Mouse (Mus musculus): ENCODE data around the gene Tm9sf1.

The Tm9sf1 gene

GRCm38 (mm10) chr14:55643060-55643907 lies at the start of gene Tm9sf1:
Gene Tm9sf1, minus strand, starts transcription at chr14:55643806.
- peak; percentile 89 for DNase-seq

- no peak for DNase-seq
These were observed 45.8 kb upstream of the Tm9sf1 start for GRCm38 (mm10) chr14:55689433-55689832.

DNA sequence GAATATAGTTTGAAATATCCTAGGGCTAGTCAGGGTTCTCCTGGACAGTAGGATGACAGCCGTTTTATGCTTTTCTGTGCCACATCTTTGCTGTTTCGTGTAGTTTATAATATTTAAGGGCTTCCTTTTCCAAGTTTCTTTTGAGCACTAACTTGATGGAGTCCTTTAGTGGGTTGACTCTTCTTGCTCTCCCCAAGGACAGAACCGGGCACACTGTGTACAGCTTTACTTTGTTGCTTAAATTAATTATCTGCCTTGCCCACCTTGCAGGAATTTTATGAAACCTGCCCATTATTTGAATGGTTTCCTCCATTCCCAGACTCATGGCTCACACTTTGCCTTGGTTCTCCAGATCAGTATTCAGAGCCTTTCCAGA lies 38.5 kb upstream of the Tm9sf1 start:
- no peak for DNase-seq

DNA sequence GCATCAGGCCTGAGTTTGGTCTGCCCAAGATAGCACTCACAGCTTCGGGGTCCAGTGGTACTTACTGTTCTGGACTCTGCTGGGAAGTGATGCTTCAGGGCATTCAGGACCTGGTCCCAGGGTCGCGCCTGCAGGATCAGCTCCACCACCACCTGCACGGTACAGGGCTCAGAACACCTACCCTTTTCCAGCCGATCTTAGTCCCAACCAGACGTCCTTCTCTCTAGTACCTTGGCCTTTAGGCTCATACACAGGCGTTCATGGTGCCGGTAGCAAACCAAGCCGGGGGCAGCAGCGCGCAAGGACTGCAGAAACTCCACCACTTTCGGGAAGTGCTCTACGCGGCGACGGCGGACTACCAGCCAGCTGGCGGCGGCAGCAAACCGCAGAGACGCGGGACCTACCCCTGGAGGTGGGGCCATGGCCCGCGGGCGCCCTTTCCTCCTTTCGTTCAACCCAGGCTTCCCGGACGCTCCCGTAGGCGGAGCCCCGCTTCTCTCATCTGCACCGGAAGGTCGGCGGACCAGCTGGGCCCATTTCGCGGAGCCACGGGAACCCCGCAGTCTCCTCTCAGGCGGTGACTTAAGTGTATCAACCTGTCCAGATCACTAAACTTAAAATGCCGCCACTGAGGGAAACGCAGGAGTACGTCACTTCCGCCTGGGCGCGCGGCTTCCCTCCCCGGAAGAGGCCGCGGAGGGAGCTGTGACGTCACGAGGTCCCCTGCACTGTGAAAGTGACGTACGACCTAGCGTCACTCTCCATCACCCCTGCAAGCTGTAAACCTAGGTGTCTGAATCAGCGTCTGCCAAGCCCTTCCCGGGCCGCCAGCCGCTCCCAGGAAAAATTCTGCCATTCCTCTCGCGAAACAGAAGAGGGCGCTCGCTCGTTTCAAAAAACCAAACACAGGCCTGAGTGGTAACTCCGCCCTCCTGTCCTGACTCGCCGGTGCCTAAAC lies 37.8 kb upstream of the Tm9sf1 start, which contains the start of gene Tinf2:
Tinf2 (minus strand) TSS at position 661 of the 958 bp plus-strand sequence.
- peak; percentile 94 for DNase-seq

- no peak for DNase-seq
These were observed 34.0 kb upstream of the Tm9sf1 start for GRCm38 (mm10) chr14:55677615-55678014.

DNA sequence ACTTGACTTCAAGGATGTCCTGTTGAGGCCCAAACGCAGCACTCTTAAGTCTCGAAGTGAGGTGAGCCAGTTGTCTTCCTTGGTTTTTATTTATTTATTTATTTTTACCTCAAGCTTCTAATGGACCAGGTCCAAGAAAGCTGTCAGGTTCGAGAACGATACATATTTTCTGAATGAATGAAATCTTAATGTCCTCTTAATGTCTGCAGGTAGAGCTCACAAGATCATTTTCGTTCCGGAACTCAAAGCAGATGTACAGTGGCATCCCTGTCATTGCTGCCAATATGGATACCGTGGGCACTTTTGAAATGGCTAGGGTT lies 29.1 kb upstream of the Tm9sf1 start:
- DNase-seq: no peak

- DNase-seq: peak; percentile 97
These were observed 28.5 kb upstream of the Tm9sf1 start, which contains the start of the genes Gmpr2 and Nedd8 for GRCm38 (mm10) chr14:55671833-55672740. Gene Gmpr2, plus strand, starts transcription at chr14:55671941. Gene Nedd8, minus strand, starts transcription at chr14:55672124.

DNA sequence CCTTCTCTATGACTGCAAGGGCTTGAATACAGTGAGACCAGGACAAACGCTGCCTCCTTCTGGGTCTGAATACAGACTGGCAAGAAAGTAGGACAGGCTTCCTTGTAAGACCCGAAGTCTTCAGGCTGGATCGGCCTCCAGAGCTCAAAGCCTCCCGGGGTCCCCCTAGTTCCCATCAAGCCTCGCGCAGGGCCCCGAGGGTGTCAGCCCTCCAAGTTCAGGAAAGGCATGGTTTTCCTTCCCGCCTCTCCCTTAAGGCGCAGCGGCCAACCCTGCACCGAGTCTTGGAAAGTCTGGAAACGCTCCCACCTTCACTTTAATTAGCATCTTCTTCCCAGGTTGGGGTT lies 27.9 kb upstream of the Tm9sf1 start:
- DNase-seq: no peak

GRCm38 (mm10) chr14:55660636-55661035 lies 17.0 kb upstream of the Tm9sf1 start:
- DNase-seq: no peak

DNA sequence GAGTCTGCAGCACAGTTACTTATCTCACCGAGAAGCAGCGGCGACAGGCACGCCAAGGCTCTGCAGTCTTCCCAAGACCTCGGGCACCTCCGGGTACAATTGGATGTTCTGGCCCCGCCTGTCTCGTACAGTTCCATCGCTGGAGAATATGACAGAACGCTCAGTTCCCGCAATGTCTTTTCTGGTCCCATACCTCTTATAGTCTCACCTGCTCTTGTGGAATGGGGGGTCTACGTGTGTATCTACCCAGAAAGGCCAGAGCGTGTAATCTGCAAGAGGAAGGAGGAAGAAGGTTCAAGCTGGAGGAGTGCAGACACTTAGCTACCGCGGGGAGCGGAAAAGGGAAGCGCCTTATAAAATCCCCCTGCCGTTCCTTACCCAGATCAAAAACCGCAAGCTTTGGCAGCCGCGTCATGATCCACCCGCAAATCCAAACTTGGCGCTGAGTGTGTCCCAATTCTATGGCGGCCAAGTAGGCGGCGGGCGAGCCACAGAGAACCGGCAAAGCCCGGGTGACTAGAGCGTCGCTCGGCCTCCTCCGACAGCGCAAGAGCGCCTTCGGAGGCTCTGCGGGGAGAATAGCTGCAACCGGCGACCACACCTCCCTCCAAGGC lies 16.5 kb upstream of the Tm9sf1 start, which contains the start of gene Mdp1:
Mdp1 (minus strand) TSS at position 549 of the 614 bp plus-strand sequence.
- peak; percentile 71 for DNase-seq

GRCm38 (mm10) chr14:55658011-55658410 lies 14.4 kb upstream of the Tm9sf1 start:
- peak; percentile 73 for DNase-seq

- DNase-seq: no peak
These were observed 13.3 kb upstream of the Tm9sf1 start for GRCm38 (mm10) chr14:55656935-55657334.

DNA sequence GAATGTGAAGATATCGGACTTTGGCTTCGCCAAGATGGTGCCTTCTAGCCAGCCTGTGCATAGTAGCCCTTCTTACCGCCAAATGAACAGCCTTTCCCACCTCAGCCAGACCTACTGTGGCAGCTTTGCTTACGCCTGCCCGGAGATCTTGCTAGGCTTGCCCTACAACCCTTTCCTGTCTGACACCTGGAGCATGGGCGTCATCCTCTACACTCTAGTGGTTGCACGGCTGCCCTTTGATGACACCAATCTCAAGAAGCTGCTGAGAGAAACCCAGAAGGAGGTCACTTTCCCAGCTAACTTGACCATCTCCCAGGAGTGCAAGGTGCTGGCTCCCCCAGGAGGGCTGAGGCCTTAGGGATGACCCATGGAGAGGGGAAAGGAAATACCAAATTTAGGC lies 7.9 kb upstream of the Tm9sf1 start:
- DNase-seq: no peak

DNA sequence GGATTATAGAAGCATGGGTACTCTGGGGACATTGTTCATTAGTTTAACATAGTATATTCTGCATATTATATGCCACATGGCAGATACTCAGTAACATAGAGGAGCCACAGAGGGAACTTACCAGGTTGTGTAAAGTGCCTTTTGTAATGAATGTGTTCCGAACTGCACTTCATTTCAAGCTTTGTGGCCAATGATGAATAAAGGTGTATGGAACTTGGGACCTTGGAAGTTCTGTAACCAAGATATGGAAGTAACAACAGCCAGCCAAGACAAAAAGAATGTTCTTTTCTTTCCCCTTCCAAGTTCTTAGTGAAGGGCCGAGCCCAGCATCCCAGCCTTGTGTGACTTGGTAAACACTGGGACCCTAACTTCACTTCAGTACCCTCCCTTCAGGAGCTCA lies 6.3 kb upstream of the Tm9sf1 start, which contains the start of gene Tssk4:
Tssk4 (plus strand) TSS at position 301 of the 400 bp plus-strand sequence.
- DNase-seq: no peak

DNA sequence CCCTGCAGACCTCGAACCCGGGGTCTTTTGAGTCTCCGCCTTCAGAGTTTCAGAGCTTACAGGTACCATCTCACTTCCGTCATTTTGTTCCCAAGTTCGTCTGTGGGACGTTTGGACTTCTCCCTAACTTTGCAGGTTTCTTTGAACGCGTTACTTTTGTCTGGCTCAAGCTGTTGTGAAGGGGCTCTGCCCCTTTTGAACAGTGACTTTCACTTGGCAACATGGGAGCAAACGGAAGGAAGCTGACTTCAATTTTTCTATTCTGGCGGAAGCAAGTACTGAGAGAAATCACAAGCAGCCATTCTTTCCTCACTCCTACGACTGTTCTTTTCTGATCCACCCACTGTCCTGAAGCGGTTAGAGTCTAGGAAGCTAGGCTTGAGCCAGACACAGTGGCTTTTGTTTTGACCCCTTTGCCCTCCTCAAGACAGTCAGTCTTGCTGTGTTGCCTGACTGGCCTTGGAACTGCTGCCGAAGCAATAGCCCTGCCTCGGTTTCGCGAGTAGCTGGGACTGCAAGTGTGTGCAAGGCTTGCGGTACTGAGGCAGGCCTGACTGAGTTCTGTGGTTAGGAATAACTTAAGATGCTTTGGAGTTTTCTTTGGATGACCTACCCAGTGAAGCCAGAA lies 769 bp upstream of the Tm9sf1 start:
- no peak for DNase-seq

- no peak for DNase-seq
These were observed 937 bp downstream of the Tm9sf1 start for GRCm38 (mm10) chr14:55642679-55643059.

DNA sequence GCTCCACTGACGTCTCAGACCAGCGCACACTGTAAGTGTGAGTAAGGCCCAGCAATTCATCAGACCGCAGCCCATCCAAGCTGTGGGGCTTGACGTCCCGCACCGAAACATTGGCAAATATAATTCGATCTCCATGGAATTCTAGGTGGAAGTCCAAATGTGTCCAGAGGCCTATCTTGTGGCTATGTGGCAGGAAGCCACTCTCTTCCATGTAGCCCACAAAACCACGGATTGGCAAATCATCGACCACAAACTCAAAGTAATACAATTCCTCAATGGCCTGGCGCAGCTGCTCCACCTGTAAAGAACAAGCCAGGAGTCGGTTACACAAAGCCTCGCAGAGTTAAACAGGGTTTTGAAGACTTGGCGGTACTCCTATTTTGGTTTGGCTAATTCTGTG lies 2.3 kb downstream of the Tm9sf1 start:
- DNase-seq: no peak

DNA sequence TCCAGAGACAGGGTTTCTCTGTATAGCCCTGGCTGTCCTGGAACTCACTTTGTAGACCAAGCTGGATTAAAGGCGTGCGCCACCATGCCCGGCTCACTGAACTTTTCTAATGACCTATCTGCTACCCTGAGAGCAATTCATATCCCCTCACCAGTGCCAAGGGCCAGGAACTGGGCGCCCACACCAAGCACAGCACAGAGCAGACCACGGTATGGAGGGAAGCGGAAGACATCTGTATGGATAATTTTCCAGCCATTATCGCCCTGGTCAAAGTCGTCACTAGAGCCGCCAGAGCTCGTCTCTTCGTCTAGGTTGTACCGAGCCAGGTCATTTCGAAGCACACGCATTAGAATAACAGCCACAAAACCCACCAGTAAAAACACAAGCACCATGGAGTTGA lies 2.8 kb downstream of the Tm9sf1 start:
- DNase-seq: no peak

- no peak for DNase-seq
These were observed 5.8 kb downstream of the Tm9sf1 start, which contains the start of gene Gm49378 for GRCm38 (mm10) chr14:55637795-55638194. Gene Gm49378, minus strand, starts transcription at chr14:55637895.

DNA sequence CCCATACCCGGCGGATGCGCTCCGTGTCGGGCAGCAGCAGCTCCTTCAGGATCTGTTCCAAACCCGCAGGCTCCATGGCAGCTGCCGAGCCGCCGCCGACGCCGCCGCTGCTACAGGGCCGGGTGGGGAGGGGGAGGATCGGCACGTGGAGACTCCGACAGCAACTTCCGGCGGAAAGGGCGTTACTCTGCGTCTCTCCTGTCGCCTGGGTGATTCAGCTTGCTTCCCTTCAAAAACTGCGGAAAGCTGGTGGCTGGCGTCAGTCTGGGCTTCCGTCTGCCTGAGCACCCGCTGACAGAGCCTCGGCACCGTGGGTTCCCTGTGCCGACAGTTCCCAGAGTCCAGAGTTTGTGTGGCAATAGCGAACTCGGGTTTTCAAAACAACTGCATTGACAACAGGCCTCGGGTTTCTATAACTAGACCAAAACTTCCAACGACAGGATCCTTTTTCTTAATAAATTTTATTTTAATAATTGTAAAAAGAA lies 8.0 kb downstream of the Tm9sf1 start, which contains the start of gene Ipo4:
Ipo4 (minus strand) TSS at position 435 of the 485 bp plus-strand sequence.
- peak; percentile 85 for DNase-seq

DNA sequence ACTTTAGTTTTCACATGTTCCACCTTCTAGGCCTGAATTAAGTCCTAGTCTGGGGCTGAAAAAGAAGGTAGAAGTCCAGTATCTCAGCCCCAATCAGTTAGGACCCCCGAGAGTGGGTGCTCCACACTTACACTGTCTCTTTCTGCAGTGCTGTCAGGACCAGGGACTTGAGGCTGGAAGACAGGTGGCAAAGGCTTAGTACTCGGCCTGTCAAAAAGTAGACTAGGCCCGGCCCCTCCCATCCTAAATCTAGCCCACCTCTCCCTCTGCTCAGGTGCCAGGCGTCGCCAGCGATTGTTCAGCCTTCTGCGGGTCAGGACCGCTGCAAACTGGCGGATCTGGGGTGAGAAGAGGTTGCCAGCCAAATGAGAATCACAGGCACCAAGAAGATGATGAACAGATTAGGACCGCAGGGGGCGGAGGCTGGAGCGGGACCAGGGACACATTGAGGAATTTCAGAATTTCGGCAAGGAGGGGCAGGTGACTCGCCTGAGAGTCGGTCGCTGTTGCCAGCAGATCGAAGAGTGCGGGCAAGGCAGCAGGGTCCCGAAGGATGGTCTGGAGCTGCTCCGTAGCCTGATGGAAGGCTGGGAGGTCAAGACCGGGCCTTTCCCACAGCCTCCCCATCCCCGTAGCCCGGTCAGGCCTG lies 8.6 kb downstream of the Tm9sf1 start:
- DNase-seq: peak; percentile 25

Data from kidney, adult 11 months (tissue).